Mouse (Mus musculus) myocyte (in vitro differentiated cells): ENCODE results near the gene Ap3s2.

ENCODE experiments used
- CEBPB ChIP-seq: IDR thresholded peaks from 2 replicates; pipeline ENCODE4 v1.6.1; 2011; ENCODE audit warnings: mild to moderate bottlenecking, moderate library complexity; ENCODE audit not compliant: poor library complexity, insufficient read depth, severe bottlenecking
- E2F4 ChIP-seq: IDR thresholded peaks from one replicate; pipeline ENCODE4 v1.6.1; 2011; ENCODE audit warnings: mild to moderate bottlenecking, control low read depth, moderate library complexity; ENCODE audit not compliant: insufficient read depth
- MAX ChIP-seq: IDR thresholded peaks from one replicate; pipeline ENCODE4 v1.6.1; 2011; ENCODE audit warnings: low read depth, mild to moderate bottlenecking, control low read depth
- MYOD1 ChIP-seq, 3 experiments: IDR thresholded peaks; one replicate each; pipeline ENCODE4 v1.6.1; 2011; ENCODE audit warnings: control low read depth in 2 of 3, low read depth in 2 of 3, mild to moderate bottlenecking in 2 of 3, moderate library complexity in 1 of 3; ENCODE audit not compliant: insufficient read length in 2 of 3, control insufficient read depth in 1 of 3
- POLR2A ChIP-seq: IDR thresholded peaks from one replicate; pipeline ENCODE4 v1.6.1; 2011; ENCODE audit warnings: low read depth, mild to moderate bottlenecking, control low read depth, moderate library complexity; ENCODE audit not compliant: insufficient read length
- POLR2AphosphoS2 ChIP-seq: IDR thresholded peaks from one replicate; pipeline ENCODE4 v1.6.1; 2011; ENCODE audit warnings: low read depth, control low read depth; ENCODE audit not compliant: insufficient read length
- REST ChIP-seq: IDR thresholded peaks from one replicate; pipeline ENCODE4 v1.6.1; 2011; ENCODE audit warnings: mild to moderate bottlenecking, control low read depth, moderate library complexity; ENCODE audit not compliant: insufficient read depth, insufficient read length
- SRF ChIP-seq: IDR thresholded peaks from one replicate; pipeline ENCODE4 v1.6.1; 2011; ENCODE audit warnings: low read depth; ENCODE audit not compliant: control insufficient read depth, insufficient read length
- TCF12 ChIP-seq: IDR thresholded peaks from one replicate; pipeline ENCODE4 v1.6.1; 2011; ENCODE audit warnings: mild to moderate bottlenecking, control low read depth; ENCODE audit not compliant: poor library complexity, insufficient read depth, severe bottlenecking

GRCm38 (mm10) chr7:79888603-79889002 lies 31.8 kb downstream of the Ap3s2 start:
- TF ChIP-seq REST (no peak), POLR2A (no peak), MYOD1 (IDR thresholded peaks at IDR 0.05; ENCODE audit: control insufficient read depth in 1 of 3, insufficient read length in 2 of 3, low read depth in 2 of 3) (no peak), E2F4 (no peak), SRF (no peak), TCF12 (no peak), CEBPB (no peak), MAX (no peak), POLR2AphosphoS2 (no peak)
